ENCODE assay signal across 19 mouse cellular contexts in genomic region chr16:90122439-90122838, GRCm38 (mm10). TPM values are rescaled to one million over a fixed set of nuclear protein-coding genes. Genes with fewer than 3 reads are reported as not detected.
DNase-seq lines count a peak whose midpoint lies in the region; ATAC-seq lines count a peak whose summit lies in the region.
"Had no signal": no experiment of that assay in that cellular context is flagged by ENCODE, and none has a peak within 500 bp of the region (broad histone marks: within the 10 kb centered on the region; RNA-seq: fewer than 3 reads in every experiment).

No protein-coding gene starts in this region.

- H3K9ac ChIP-seq in heart, embryonic 15.5 days, result no peak overlapping the region
- H3K9ac ChIP-seq in limb, embryonic 12.5 days (replicated peaks), result no peak overlapping the region
- H3K9ac ChIP-seq in forebrain, embryonic 14.5 days (ENCODE audit: low read length), result no peak overlapping the region
- H3K9ac ChIP-seq: forebrain, embryonic 15.5 days; lung, embryonic 14.5 days; midbrain, embryonic 15.5 days had no signal

- no peak overlapping the region for H3K4me3 ChIP-seq in heart, embryonic 15.5 days
- H3K4me3 ChIP-seq in limb, embryonic 12.5 days (replicated peaks), result no peak overlapping the region
- H3K4me3 ChIP-seq in forebrain, embryonic 14.5 days (ENCODE audit: low read depth, low read length), result no peak overlapping the region
- H3K4me3 ChIP-seq: forebrain, embryonic 15.5 days; midbrain, embryonic 15.5 days had no signal

- peak overlapping the region; percentile 1; the same call in 1 of the 2 replicates for H3K27ac ChIP-seq in heart, embryonic 15.5 days
- peak overlapping the region; percentile 54 for H3K27ac ChIP-seq in limb, embryonic 12.5 days
- no peak overlapping the region for H3K27ac ChIP-seq in forebrain, embryonic 14.5 days (ENCODE audit: low read depth, low read length)
- H3K27ac ChIP-seq: forebrain, embryonic 15.5 days; hindbrain, postnatal 0 days; kidney, postnatal 0 days; midbrain, embryonic 15.5 days had no signal

- H3K27me3 ChIP-seq in heart, embryonic 15.5 days, result no peaks in the 10 kb centered on the region
- H3K27me3 ChIP-seq in limb, embryonic 12.5 days, result no peaks in the 10 kb centered on the region
- H3K27me3 ChIP-seq in forebrain, embryonic 14.5 days (replicated peaks; ENCODE audit: control insufficient read depth, insufficient read depth, low read length), result no peaks in the 10 kb centered on the region
- H3K27me3 ChIP-seq: forebrain, embryonic 15.5 days; midbrain, embryonic 15.5 days had no signal

- 81% methylated on average over 9 of the region's 9 CpGs for WGBS in heart, embryonic 15.5 days
- WGBS in limb, embryonic 12.5 days, result 64% methylated on average over 9 of the region's 9 CpGs
- WGBS in forebrain, embryonic 14.5 days, result 98% methylated on average over 9 of the region's 9 CpGs

- no peak overlapping the region for H3K4me2 ChIP-seq in heart, embryonic 15.5 days
- no peak overlapping the region for H3K4me2 ChIP-seq in limb, embryonic 12.5 days
- no peak overlapping the region for H3K4me2 ChIP-seq in forebrain, embryonic 14.5 days (ENCODE audit: low read length)
- H3K4me2 ChIP-seq: forebrain, embryonic 15.5 days; lung, embryonic 14.5 days; midbrain, embryonic 15.5 days had no signal

- DNase-seq in cerebellum, adult 11-12 months, result no peak
- DNase-seq in heart, postnatal 4 days, result no peak
- DNase-seq in 416B (ENCODE audit: low read depth), result peak; percentile 88
- no peak for DNase-seq in forebrain, embryonic 14.5 days (ENCODE audit: low spot score)
- DNase-seq in right cerebral cortex, adult 18-20 months, result no peak
- DNase-seq: adrenal gland, adult 8-10 months; heart, postnatal 36 days; kidney, adult 11 months; layer of hippocampus, postnatal 36 days; liver; lung, embryonic 14.5 days; thymus, adult 18-20 months had no signal

- no peaks in the 10 kb centered on the region for H3K36me3 ChIP-seq in heart, embryonic 15.5 days
- H3K36me3 ChIP-seq in limb, embryonic 12.5 days, result peaks cover 12% of the 10 kb centered on the region
- no peaks in the 10 kb centered on the region for H3K36me3 ChIP-seq in forebrain, embryonic 14.5 days (ENCODE audit: control insufficient read depth, insufficient read depth, low read length)
- H3K36me3 ChIP-seq: forebrain, embryonic 15.5 days; midbrain, embryonic 15.5 days had no signal

- no peaks in the 10 kb centered on the region for H3K9me3 ChIP-seq in heart, embryonic 15.5 days (replicated peaks)
- peaks cover 11% of the 10 kb centered on the region; the same call in 1 of the 2 replicates for H3K9me3 ChIP-seq in limb, embryonic 12.5 days
- no peaks in the 10 kb centered on the region for H3K9me3 ChIP-seq in forebrain, embryonic 14.5 days (replicated peaks; ENCODE audit: control insufficient read depth, low read length)
- H3K9me3 ChIP-seq: forebrain, embryonic 15.5 days; midbrain, embryonic 15.5 days had no signal

- 0 out of 2 replicates have a peak, but pooled peaks have one; percentile 15 for ATAC-seq in cerebellum, adult (ENCODE audit: insufficient number of reproducible peaks, low FRiP score, low TSS enrichment)
- ATAC-seq in heart, embryonic 15.5 days (replicated peaks; ENCODE audit: insufficient number of reproducible peaks, insufficient read depth, low FRiP score, low read depth), result no peak
- peak; percentile 58 for ATAC-seq in limb, embryonic 12.5 days (ENCODE audit: insufficient number of reproducible peaks, insufficient read depth, low FRiP score, low TSS enrichment, low read depth)
- no peak for ATAC-seq in forebrain, embryonic 14.5 days
- ATAC-seq: forebrain, embryonic 15.5 days; hindbrain, postnatal 0 days; midbrain, embryonic 15.5 days had no signal

- H3K4me1 ChIP-seq in heart, embryonic 15.5 days (replicated peaks), result peaks cover 19% of the 10 kb centered on the region
- peaks cover 48% of the 10 kb centered on the region for H3K4me1 ChIP-seq in limb, embryonic 12.5 days (replicated peaks)
- no peaks in the 10 kb centered on the region for H3K4me1 ChIP-seq in forebrain, embryonic 14.5 days (ENCODE audit: control insufficient read depth, insufficient read depth, low read length)
- H3K4me1 ChIP-seq: forebrain, embryonic 15.5 days; midbrain, embryonic 15.5 days had no signal

RNA-seq across cellular contexts. Expression of gene Tiam1, which starts 21.1 kb away (rescaled TPM):
- polyA plus RNA-seq in heart, embryonic 15.5 days (2015; fragmentation: Nextera tagmentation; extraction: Ambion mirVana), result 7.6 and 8.1 TPM in 2 replicates
- total RNA-seq in heart, postnatal 4 days (2021), result 10 to 100 TPM; 14.7 to 18.2 TPM
- 49.5 and 59.7 TPM in 2 replicates for polyA plus RNA-seq in limb, embryonic 12.5 days (2016; fragmentation: Nextera tagmentation; extraction: Ambion mirVana)
- 22.4 and 31.9 TPM in 2 replicates for polyA plus RNA-seq in forebrain, embryonic 14.5 days (2014; fragmentation: Nextera tagmentation; extraction: Ambion mirVana)

Comparison
In these comparisons a context has a peak if more than half of its experiments do, and no peak if none do; other contexts are left out.
1. ATAC-seq: peak in cerebellum, adult (single experiment) and limb, embryonic 12.5 days (single experiment); none in heart, embryonic 15.5 days (single experiment) and forebrain, embryonic 14.5 days (single experiment).